Mouse (Mus musculus) embryonic facial prominence, embryonic 13.5 days (tissue): ENCODE measurements at regions not wholly inside any gene's neighbourhood (a gene's known extent, or its start where the extent isn't known, plus 50 kb on each side); places are given as distances from the start of the nearest gene placed in this dataset.
A peak's percentile ranks its signal among the peaks of the same experiment; 100 is the strongest.

Source experiments
- ATAC-seq: fragments of 200-750 bp; cut with Nextera tagmentation; 2 replicates; pipeline ENCODE4 v1.8.0; 2017; ENCODE audit warnings: low read depth; ENCODE audit not compliant: insufficient number of reproducible peaks, insufficient read depth, low FRiP score, low TSS enrichment
- H3K27ac ChIP-seq: fragments of 300-500 bp; sonication (generic); 2 replicates; pipeline ENCODE4 v1.5.1; 2015; ENCODE audit warnings: moderate library complexity, mild to moderate bottlenecking, inconsistent platforms
- H3K27me3 ChIP-seq: fragments of 300-500 bp; sonication (generic); 2 replicates; pipeline ENCODE4 v1.6.1; 2015; ENCODE audit warnings: mild to moderate bottlenecking, inconsistent platforms
- H3K36me3 ChIP-seq: fragments of 300-500 bp; sonication (generic); 2 replicates; pipeline ENCODE4 v1.6.1; 2015; ENCODE audit warnings: mild to moderate bottlenecking, inconsistent platforms
- H3K4me1 ChIP-seq: fragments of 300-500 bp; sonication (generic); 2 replicates; pipeline ENCODE4 v1.6.1; 2015; ENCODE audit warnings: inconsistent platforms
- H3K4me2 ChIP-seq: fragments of 300-500 bp; sonication (generic); 2 replicates; pipeline ENCODE4 v1.6.1; 2015; ENCODE audit warnings: moderate library complexity, mild to moderate bottlenecking, inconsistent platforms
- H3K4me3 ChIP-seq: fragments of 300-500 bp; sonication (generic); 2 replicates; pipeline ENCODE4 v1.5.1; 2015; ENCODE audit warnings: mild to moderate bottlenecking, inconsistent platforms
- H3K9ac ChIP-seq: fragments of 300-500 bp; sonication (generic); 2 replicates; pipeline ENCODE4 v1.6.1; 2015; ENCODE audit warnings: mild to moderate bottlenecking, inconsistent platforms
- H3K9me3 ChIP-seq: fragments of 300-500 bp; sonication (generic); 2 replicates; pipeline ENCODE4 v1.6.1; 2016; ENCODE audit warnings: inconsistent platforms
- WGBS: fragments of 180-500 bp; shearing (Covaris S2); methylation state at CpG from one replicate; pipeline ENCODE4 v1.1.7; 2015; ENCODE audit warnings: mixed read lengths; 5-methylcytosine and 5-hydroxymethylcytosine counted together

DNA sequence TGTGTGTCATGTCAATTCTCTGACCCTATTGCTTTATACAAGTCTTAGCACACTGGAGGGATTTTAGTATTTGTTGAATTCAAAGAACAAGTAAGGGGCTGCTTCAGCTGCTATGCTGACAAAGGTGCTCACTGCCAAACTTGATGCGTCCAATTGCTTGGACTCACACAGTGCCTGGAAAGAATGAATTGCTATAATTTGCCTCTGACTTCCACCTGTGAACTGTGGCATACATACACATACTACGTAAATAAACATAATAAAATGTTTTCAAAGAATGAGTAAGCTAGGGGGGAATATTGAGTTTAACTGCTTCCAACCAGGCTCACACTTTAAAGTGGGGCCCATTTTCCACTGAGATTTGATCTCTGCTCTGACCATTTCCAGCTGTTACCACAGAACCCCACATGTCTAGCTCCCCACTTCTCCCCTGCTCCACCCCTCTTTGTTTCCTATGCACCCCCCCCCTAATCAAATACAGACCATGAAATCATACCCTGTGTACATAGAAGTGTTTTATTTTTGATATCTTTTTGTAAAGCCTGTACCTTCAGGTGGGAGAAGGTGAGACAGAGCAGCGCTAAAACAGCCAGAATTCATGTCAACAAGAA is 143.4 kb upstream of the Rarb start:
- no peaks in the 10 kb centered on the region for H3K27me3 ChIP-seq
- H3K9me3 ChIP-seq: no peaks in the 10 kb centered on the region
- 26% methylated on average over 3 of the region's 3 CpGs for WGBS
- ATAC-seq: peak; percentile 71; the same call in 1 of the 2 replicates
- H3K27ac ChIP-seq: peak overlapping the region; percentile 57; the same call in 1 of the 2 replicates
- H3K4me1 ChIP-seq: peaks cover 40% of the 10 kb centered on the region
- no peak overlapping the region for H3K4me3 ChIP-seq
- no peak overlapping the region for H3K4me2 ChIP-seq
- no peaks in the 10 kb centered on the region for H3K36me3 ChIP-seq
- H3K9ac ChIP-seq: no peak overlapping the region

DNA sequence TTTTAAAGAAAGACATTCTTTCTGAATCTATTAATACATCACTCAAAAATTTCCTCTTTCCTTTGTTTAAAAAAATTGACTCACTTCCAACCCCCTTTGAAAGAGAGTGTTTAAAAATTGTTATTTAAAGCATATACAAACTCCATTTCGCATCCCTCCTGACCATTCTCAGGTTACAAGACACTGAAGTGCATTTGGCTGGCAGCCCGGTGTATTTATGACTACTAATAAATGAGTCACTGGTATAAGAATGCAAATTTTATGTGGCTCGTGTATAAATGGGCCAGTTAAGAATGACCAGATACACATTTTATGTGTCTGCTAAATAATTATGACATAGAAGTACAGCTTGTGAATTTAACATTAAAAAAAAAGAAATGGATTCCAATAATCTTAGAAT is 138.8 kb upstream of the Rarb start:
- Histone ChIP-seq H3K9me3 (no peaks in the 10 kb centered on the region), H3K27ac (no peak overlapping the region), H3K4me3 (no peak overlapping the region), H3K27me3 (no peaks in the 10 kb centered on the region), H3K4me1 (peaks cover 26% of the 10 kb centered on the region), H3K36me3 (no peaks in the 10 kb centered on the region), H3K9ac (no peak overlapping the region), H3K4me2 (no peak overlapping the region)
- no peak for ATAC-seq
- WGBS: 20% methylated on average over 3 of the region's 3 CpGs

DNA sequence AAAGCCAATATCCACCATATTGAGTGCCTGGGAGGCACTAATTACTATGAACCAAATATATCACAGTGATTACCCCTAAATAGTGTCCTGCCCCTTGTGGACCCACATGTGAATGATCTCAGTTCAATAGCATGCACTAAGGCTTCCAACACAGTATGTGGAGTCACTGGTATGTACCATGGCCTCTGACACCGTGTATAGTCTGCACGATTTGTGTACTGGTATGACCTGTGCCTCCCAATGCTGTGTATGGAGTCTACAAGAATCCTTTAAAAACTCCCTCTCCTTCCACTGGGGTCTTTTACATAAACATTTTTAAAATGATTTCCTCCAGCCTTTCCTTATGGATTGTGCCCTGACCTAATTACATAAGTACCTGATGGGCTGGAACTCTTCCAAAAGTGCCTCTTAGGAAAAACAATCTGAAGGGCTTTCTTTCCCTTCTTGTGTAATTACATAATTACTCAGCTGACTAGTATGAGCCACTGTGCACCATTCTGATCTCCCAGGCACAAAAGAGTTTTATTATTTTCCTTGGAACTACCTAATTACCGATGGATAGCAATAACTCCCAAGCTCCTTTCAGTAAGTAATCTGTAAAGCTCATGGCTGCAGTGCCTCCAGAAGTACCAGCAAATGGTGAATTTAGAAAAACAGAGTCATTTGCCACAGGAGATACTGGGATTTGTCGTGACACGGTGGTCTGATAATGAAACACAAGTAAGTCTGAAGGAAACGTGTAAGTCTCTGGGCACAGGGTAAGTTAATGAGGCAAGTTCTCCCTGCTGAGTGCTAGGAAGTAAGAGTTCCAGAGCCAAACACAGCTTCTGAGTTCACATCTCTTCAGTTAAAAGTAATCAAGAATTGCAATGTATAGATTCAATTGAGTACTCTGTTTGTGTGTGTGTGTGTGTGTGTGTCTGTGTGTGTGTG is 135.8 kb upstream of the Rarb start:
- no peaks in the 10 kb centered on the region for H3K9me3 ChIP-seq
- peaks cover 13% of the 10 kb centered on the region; the same call in 1 of the 2 replicates for H3K4me1 ChIP-seq
- H3K4me3 ChIP-seq: no peak overlapping the region
- no peaks in the 10 kb centered on the region for H3K36me3 ChIP-seq
- no peak for ATAC-seq
- H3K9ac ChIP-seq: no peak overlapping the region
- no peaks in the 10 kb centered on the region for H3K27me3 ChIP-seq
- H3K27ac ChIP-seq: no peak overlapping the region
- 51% methylated on average over 6 of the region's 6 CpGs for WGBS
- no peak overlapping the region for H3K4me2 ChIP-seq

GRCm38 (mm10) chr14:16948736-16949135 is 129.8 kb upstream of the Rarb start:
- no peaks in the 10 kb centered on the region for H3K4me1 ChIP-seq
- H3K4me2 ChIP-seq: no peak overlapping the region
- no peak overlapping the region for H3K27ac ChIP-seq
- H3K9ac ChIP-seq: no peak overlapping the region
- H3K9me3 ChIP-seq: no peaks in the 10 kb centered on the region
- H3K4me3 ChIP-seq: no peak overlapping the region
- ATAC-seq: no peak
- H3K36me3 ChIP-seq: no peaks in the 10 kb centered on the region
- H3K27me3 ChIP-seq: no peaks in the 10 kb centered on the region
- WGBS: 95% methylated on average over 1 of the region's 1 CpGs

DNA sequence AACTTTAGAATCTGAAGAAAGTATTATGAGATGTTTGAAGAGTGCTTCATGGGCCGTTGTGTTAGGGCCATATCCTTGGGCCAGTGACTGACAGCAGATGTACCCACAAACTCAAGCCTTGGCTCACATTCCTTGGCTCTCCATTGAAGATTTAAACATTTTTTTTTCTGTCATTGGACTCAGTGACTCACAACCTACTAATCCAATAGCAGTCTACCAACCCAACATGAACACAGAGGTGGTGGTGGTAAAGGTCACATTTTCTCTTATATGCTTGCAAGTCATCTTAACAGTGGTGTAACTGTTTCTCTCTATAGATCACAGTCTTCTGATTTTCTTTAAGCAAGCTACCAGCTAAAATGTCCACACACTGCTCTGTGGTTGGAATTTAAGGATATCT is 125.5 kb upstream of the Rarb start:
- H3K4me3 ChIP-seq: no peak overlapping the region
- ATAC-seq: no peak
- 86% methylated on average over 1 of the region's 1 CpGs for WGBS
- no peak overlapping the region for H3K4me2 ChIP-seq
- no peaks in the 10 kb centered on the region for H3K36me3 ChIP-seq
- no peaks in the 10 kb centered on the region for H3K27me3 ChIP-seq
- no peaks in the 10 kb centered on the region for H3K9me3 ChIP-seq
- H3K27ac ChIP-seq: no peak overlapping the region
- H3K4me1 ChIP-seq: no peaks in the 10 kb centered on the region
- no peak overlapping the region for H3K9ac ChIP-seq

DNA sequence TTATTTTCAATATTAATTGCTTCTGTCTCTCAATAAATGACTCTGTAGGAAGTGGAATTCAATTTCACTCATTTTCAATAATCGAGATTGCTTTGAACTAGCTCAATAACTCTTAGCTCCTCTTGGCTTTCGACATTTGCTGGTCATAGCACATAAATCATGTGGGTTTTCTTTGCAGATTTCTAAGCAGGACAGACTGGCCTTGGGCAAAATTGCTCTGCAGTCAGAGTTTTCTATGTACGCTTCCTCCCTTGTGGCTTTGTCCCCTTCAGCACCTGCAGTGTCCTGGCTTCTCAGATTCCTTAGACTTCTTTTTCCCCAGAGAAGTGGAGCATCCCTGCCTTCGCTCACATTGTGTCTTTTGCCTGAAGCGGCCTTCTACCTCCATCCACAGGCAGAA is 124.6 kb upstream of the Rarb start:
- Histone ChIP-seq H3K4me2 (no peak overlapping the region), H3K9me3 (no peaks in the 10 kb centered on the region), H3K36me3 (no peaks in the 10 kb centered on the region), H3K27me3 (no peaks in the 10 kb centered on the region), H3K4me3 (no peak overlapping the region), H3K27ac (no peak overlapping the region), H3K9ac (no peak overlapping the region), H3K4me1 (no peaks in the 10 kb centered on the region)
- 77% methylated on average over 5 of the region's 5 CpGs for WGBS
- no peak for ATAC-seq

DNA sequence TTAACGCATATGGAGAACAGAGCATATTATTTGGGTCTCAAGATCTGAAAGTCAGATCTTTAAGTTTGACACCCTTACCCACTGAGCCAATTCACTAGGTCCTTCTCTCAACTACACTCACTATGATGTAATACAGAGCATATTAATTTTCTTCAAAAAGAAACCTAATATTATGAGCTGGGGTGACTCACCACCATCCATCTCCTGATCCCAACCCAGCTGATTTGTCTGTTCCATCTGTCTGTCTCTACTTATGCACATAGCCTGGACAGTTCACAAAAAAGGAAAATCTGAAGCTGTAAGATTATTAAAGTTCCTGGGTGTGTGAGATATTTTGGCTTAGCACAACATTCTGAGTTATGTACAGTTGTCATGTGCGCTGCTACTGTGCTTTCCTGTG is 108.2 kb upstream of the Rarb start:
- no peak for ATAC-seq
- 95% methylated on average over 2 of the region's 2 CpGs for WGBS

DNA sequence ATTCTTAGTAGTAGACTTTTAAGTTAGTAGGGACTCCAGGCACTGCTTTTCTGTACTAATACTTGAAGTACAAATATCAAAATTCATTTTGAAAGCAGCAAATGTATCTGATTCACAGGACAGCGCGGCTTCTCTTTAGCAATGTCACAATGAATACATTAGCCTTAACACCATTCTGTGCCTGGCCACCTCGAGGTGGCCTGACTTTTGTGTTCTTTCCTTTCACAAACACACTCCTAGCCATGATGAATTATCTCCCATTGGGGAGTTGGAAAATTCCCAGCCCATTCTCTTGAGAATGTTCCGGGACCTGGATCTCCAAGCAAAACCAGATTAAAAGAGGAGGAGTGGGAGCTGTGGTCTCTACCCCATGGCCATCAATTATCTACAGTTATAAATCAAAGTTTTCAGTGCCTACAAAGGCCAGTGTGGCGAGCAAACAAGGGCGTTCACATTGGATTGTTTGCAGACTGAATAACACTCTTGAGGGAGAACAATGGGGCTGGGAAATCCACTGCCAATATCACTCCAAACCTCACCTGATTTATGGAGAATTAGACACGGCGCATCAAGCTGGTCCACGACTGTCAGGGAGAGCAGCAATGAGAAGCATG is 82.7 kb upstream of the Rarb start:
- peaks cover 16% of the 10 kb centered on the region for H3K4me1 ChIP-seq
- no peak overlapping the region for H3K27ac ChIP-seq
- H3K36me3 ChIP-seq: no peaks in the 10 kb centered on the region
- WGBS: 79% methylated on average over 9 of the region's 9 CpGs
- H3K4me3 ChIP-seq: no peak overlapping the region
- no peak overlapping the region for H3K4me2 ChIP-seq
- no peaks in the 10 kb centered on the region for H3K9me3 ChIP-seq
- no peak for ATAC-seq
- no peaks in the 10 kb centered on the region for H3K27me3 ChIP-seq
- no peak overlapping the region for H3K9ac ChIP-seq

More for the DNA sequence above, 108.2 kb upstream of the Rarb start:
- Histone ChIP-seq H3K4me2 (no peak overlapping the region), H3K4me1 (no peaks in the 10 kb centered on the region), H3K27ac (no peak overlapping the region), H3K27me3 (no peaks in the 10 kb centered on the region), H3K9me3 (no peaks in the 10 kb centered on the region), H3K36me3 (no peaks in the 10 kb centered on the region), H3K9ac (no peak overlapping the region), H3K4me3 (no peak overlapping the region)

GRCm38 (mm10) chr14:16897747-16898544 is 79.0 kb upstream of the Rarb start:
- Histone ChIP-seq H3K4me1 (peaks cover 16% of the 10 kb centered on the region), H3K4me2 (no peak overlapping the region), H3K9ac (no peak overlapping the region), H3K36me3 (no peaks in the 10 kb centered on the region), H3K9me3 (no peaks in the 10 kb centered on the region), H3K27ac (peak overlapping the region; percentile 36; the same call in 1 of the 2 replicates), H3K4me3 (no peak overlapping the region), H3K27me3 (no peaks in the 10 kb centered on the region)
- 35% methylated on average over 3 of the region's 3 CpGs for WGBS
- ATAC-seq: no peak

DNA sequence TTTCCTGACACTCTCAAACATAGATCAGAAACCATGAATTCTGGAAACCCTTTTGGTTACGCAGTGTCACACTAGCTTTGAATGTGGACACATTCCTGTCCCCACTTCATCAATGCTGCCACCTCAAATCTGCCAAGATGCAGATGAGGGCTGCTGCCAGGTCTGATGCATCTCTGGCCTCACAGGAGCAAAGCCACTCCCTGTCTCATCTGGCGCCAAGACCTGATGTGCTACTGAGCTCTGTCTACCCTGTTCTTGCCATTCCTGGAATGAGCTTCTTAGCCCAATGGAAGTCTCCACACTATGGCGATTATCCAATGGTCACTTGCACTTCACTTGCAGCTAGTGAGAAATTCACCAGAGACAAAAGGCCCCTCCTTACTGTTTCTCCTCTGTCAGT is 78.0 kb upstream of the Rarb start:
- 89% methylated on average over 3 of the region's 3 CpGs for WGBS
- Histone ChIP-seq H3K27me3 (no peaks in the 10 kb centered on the region), H3K9ac (no peak overlapping the region), H3K4me2 (no peak overlapping the region), H3K4me1 (peaks cover 16% of the 10 kb centered on the region), H3K4me3 (no peak overlapping the region), H3K27ac (no peak overlapping the region), H3K9me3 (no peaks in the 10 kb centered on the region), H3K36me3 (no peaks in the 10 kb centered on the region)
- no peak for ATAC-seq

GRCm38 (mm10) chr14:16881249-16881648 is 62.3 kb upstream of the Rarb start:
- 14% methylated on average over 3 of the region's 3 CpGs for WGBS

More at GRCm38 (mm10) chr14:16881249-16881648, 62.3 kb upstream of the Rarb start:
- Histone ChIP-seq H3K27ac (no peak overlapping the region), H3K4me1 (no peaks in the 10 kb centered on the region), H3K4me3 (no peak overlapping the region), H3K9ac (no peak overlapping the region), H3K36me3 (no peaks in the 10 kb centered on the region), H3K27me3 (no peaks in the 10 kb centered on the region), H3K4me2 (no peak overlapping the region), H3K9me3 (no peaks in the 10 kb centered on the region)
- ATAC-seq: peak; percentile 64; the same call in 1 of the 2 replicates
